Mouse (Mus musculus) brain, embryonic 14.5 days (tissue): Measurements from ENCODE around the gene E2f3.

ENCODE experiments used
- CTCF ChIP-seq: fragments of 200-500 bp; IDR thresholded peaks from 2 replicates; pipeline ENCODE4 v1.5.1; 2012; ENCODE audit warnings: inconsistent platforms, mild to moderate bottlenecking, moderate library complexity, borderline replicate concordance; ENCODE audit not compliant: insufficient read depth, insufficient read length; ENCODE audit errors: extremely low read depth
- POLR2A ChIP-seq: fragments of 200-500 bp; IDR thresholded peaks from 2 replicates; pipeline ENCODE4 v1.6.1; 2012; ENCODE audit warnings: mild to moderate bottlenecking, inconsistent platforms, borderline replicate concordance; ENCODE audit not compliant: poor library complexity, insufficient read depth, insufficient read length, severe bottlenecking; ENCODE audit errors: extremely low read depth

GRCm38 (mm10) chr13:29908431-29908830 is 77.4 kb downstream of the E2f3 start:
- TF ChIP-seq CTCF (no peak), POLR2A (no peak)
